13 mouse cellular contexts compared by ENCODE assay signal in the genomic region with DNA sequence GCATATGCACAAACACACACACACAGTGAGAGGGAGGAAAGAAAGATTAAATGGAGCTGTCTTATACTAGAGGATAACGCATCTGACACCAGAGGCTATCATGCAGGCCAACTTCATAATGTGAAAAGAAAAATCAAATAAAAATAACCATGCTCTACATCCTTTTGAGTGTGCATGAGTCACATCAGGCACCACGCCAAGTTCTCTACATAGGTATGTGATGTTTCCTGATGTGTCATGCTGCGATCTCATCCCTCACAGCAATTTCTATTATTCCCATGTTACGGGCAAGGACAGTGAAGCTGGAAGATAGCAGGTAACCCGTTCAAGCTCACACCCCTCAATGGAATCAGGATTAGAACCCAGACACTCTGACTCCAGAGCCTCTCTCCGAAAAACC.
DNase-seq lines count a peak whose midpoint lies in the region.
"Had no signal": no experiment of that assay in that cellular context is flagged by ENCODE, and none has a peak within 500 bp of the region (broad histone marks: within the 10 kb centered on the region; RNA-seq: fewer than 3 reads in every experiment).

No protein-coding gene starts in this region.

- DNase-seq in heart, postnatal 4 days, result peak; percentile 39
- DNase-seq in heart, postnatal 25 days (ENCODE audit: low spot score), result no peak
- peak; percentile 39 to 51 for DNase-seq in right cerebral cortex, adult 2 months (ENCODE audit: low spot score in 2 of 2)
- DNase-seq in right cerebral cortex, postnatal 4 days, result no peak
- peak; percentile 22 for DNase-seq in adrenal gland, postnatal 14 days
- no peak for DNase-seq in thymus, postnatal 0 days (ENCODE audit: low spot score)
- no peak for DNase-seq in spleen, postnatal 36 days (ENCODE audit: low spot score in 2 of 2)
- DNase-seq: cerebellum, adult 11-12 months; cerebellum, postnatal 25 days; gastrocnemius, adult 2 months; kidney, postnatal 4 days; liver; thymus, postnatal 4 days had no signal

- intact Hi-C loops in heart, postnatal 25 days (cut with DNase I), result loop anchor here (5.0 kb wide), 2 partner anchors 348 to 393 kb away; partner anchors contain the start of gene Rgma

Comparison
In these comparisons a context has a peak if more than half of its experiments do, and no peak if none do; other contexts are left out.
1. DNase-seq: peak in heart, postnatal 4 days (single experiment), right cerebral cortex, adult 2 months (2 of 2) and adrenal gland, postnatal 14 days (single experiment); none in heart, postnatal 25 days (single experiment), right cerebral cortex, postnatal 4 days (single experiment), thymus, postnatal 0 days (single experiment) and spleen, postnatal 36 days (0 of 2).